Mouse (Mus musculus) stomach, postnatal 0 days (tissue): ENCODE results near the gene Vwf. TPM values are rescaled to one million over a fixed set of nuclear protein-coding genes. Genes with fewer than 3 reads are reported as not detected.

Experiments used
- ATAC-seq: fragments of 200-750 bp; cut with Nextera tagmentation; 2 replicates; pipeline ENCODE4 v1.8.0; 2017; ENCODE audit not compliant: low FRiP score, low TSS enrichment
- DNase-seq: peaks from one replicate; pipeline ENCODE4 v3.0.0-alpha.2; 2016; ENCODE audit warnings: low spot score
- H3K27ac ChIP-seq: fragments of 300-500 bp; sonication (generic); replicated peaks from 2 replicates; pipeline ENCODE4 v1.5.1; 2014; ENCODE audit warnings: mild to moderate bottlenecking, control low read depth
- H3K27me3 ChIP-seq: fragments of 300-500 bp; sonication (generic); 2 replicates; pipeline ENCODE4 v1.6.1; 2014; ENCODE audit warnings: low read length; ENCODE audit not compliant: control insufficient read depth, insufficient read depth
- H3K36me3 ChIP-seq: fragments of 300-500 bp; sonication (generic); 2 replicates; pipeline ENCODE4 v1.6.1; 2014; ENCODE audit warnings: low read length, mixed read lengths; ENCODE audit not compliant: control insufficient read depth, insufficient read depth
- H3K4me1 ChIP-seq: fragments of 300-500 bp; sonication (generic); replicated peaks from 2 replicates; pipeline ENCODE4 v1.6.1; 2014; ENCODE audit warnings: antibody characterized with exemption; ENCODE audit not compliant: control insufficient read depth, insufficient read depth
- H3K4me2 ChIP-seq: fragments of 300-500 bp; sonication (generic); replicated peaks from 2 replicates; pipeline ENCODE4 v1.6.1; 2014; ENCODE audit warnings: low read depth, mild to moderate bottlenecking, control low read depth, moderate library complexity
- H3K4me3 ChIP-seq: fragments of 300-500 bp; sonication (generic); 2 replicates; pipeline ENCODE4 v1.5.1; 2014; ENCODE audit warnings: low read depth, low read length, control low read depth
- H3K9ac ChIP-seq: fragments of 300-500 bp; sonication (generic); 2 replicates; pipeline ENCODE4 v1.6.1; 2014; ENCODE audit warnings: mild to moderate bottlenecking, low read length, control low read depth, mixed read lengths
- H3K9me3 ChIP-seq: fragments of 300-500 bp; sonication (generic); 2 replicates; pipeline ENCODE4 v1.6.1; 2016; ENCODE audit warnings: low read length; ENCODE audit not compliant: control insufficient read depth
- CTCF ChIP-seq: IDR thresholded peaks from 2 replicates; pipeline ENCODE4 v1.5.1; 2016; ENCODE audit warnings: antibody characterized with exemption, low read depth, mild to moderate bottlenecking, moderate library complexity
- EP300 ChIP-seq: optimal IDR thresholded peaks from 2 replicates; pipeline ENCODE3; 2016; ENCODE audit warnings: antibody characterized with exemption
- WGBS: fragments of 180-500 bp; shearing (Covaris S2); extraction: QIAGEN DNeasy Blood & Tissue Kit; methylation state at CpG from one replicate; pipeline ENCODE4 v1.1.7; 2014; 5-methylcytosine and 5-hydroxymethylcytosine counted together
- polyA plus RNA-seq: library from polyadenylated mRNA; unstranded; fragments of >200 nt; fragmentation: Nextera tagmentation; extraction: Ambion mirVana; gene quantifications from 2 replicates; pipeline ENCODE4 v1.2.1, GENCODE M21; 2015

Gene Vwf
- polyA plus RNA-seq, 1 experiment from 2014 or later: 7.8 TPM

DNA sequence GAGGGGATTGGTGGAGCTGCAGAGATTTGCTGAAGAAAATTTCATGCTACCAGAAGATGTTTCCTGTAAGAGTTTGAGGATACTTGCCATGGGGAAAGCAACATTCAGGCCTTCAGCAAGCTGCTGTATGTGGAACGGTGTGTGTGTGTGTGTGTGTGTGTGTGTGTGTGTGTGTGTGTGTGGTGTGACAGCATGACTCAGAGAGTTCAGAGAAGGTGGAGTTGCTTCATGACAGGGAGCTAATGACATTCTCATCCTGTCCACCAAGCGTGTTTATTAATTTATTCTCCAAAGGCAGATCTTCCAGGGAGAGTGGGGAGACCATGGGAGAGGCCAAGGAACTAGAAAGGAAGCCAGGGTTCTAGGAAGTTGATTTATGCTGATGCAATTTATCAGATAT lies 117.3 kb downstream of the Vwf start:
- Histone ChIP-seq H3K27me3 (no peaks in the 10 kb centered on the region), H3K4me2 (no peak overlapping the region), H3K4me3 (no peak overlapping the region), H3K4me1 (no peaks in the 10 kb centered on the region), H3K9me3 (no peaks in the 10 kb centered on the region), H3K9ac (no peak overlapping the region), H3K36me3 (no peaks in the 10 kb centered on the region), H3K27ac (no peak overlapping the region)
- ATAC-seq (no peak), DNase-seq (no peak)
- TF ChIP-seq CTCF: no peak
- no peak for TF ChIP-seq EP300
- WGBS: 46% methylated on average over 2 of the region's 2 CpGs

- no peak for ATAC-seq
- 83% methylated on average over 3 of the region's 3 CpGs for WGBS
Observed at GRCm38 (mm10) chr6:125671835-125672234, 125.3 kb downstream of the Vwf start.

DNA sequence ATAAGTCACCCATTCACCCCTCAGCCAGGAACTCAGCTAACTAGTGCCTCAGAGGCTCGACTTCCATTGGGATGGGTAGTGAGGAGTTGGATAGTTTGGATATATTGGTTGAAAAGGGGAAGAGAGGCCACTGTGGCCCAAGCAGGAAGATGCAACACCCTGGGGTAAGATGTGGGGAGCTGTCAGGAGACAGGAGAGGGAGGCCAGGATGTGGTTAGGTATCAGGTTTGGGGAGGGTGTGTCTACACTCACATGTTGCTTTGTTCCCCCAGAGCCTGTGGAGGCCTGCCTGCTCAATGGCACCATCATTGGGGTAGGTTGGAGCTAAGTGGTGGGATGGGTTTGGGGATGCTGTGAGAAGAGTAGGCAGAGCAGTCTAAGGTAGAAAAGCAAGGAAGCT lies 131.9 kb downstream of the Vwf start:
- no peak for ATAC-seq
- 55% methylated on average over 1 of the region's 1 CpGs for WGBS
- no peak for DNase-seq
- Histone ChIP-seq H3K4me3 (no peak overlapping the region), H3K9ac (no peak overlapping the region), H3K27me3 (no peaks in the 10 kb centered on the region), H3K9me3 (no peaks in the 10 kb centered on the region), H3K4me1 (no peaks in the 10 kb centered on the region), H3K36me3 (no peaks in the 10 kb centered on the region), H3K4me2 (no peak overlapping the region), H3K27ac (no peak overlapping the region)
- no peak for TF ChIP-seq CTCF
- TF ChIP-seq EP300: no peak

More at GRCm38 (mm10) chr6:125671835-125672234, 125.3 kb downstream of the Vwf start:
- no peak overlapping the region for H3K27ac ChIP-seq
- H3K4me2 ChIP-seq: no peak overlapping the region
- H3K4me3 ChIP-seq: no peak overlapping the region
- H3K36me3 ChIP-seq: no peaks in the 10 kb centered on the region
- no peak for TF ChIP-seq EP300
- no peak for TF ChIP-seq CTCF
- no peak overlapping the region for H3K9ac ChIP-seq
- no peaks in the 10 kb centered on the region for H3K9me3 ChIP-seq
- H3K4me1 ChIP-seq: no peaks in the 10 kb centered on the region
- DNase-seq: no peak
- H3K27me3 ChIP-seq: no peaks in the 10 kb centered on the region

- Histone ChIP-seq H3K27ac (no peak overlapping the region), H3K27me3 (no peaks in the 10 kb centered on the region), H3K9me3 (no peaks in the 10 kb centered on the region), H3K9ac (no peak overlapping the region), H3K4me2 (no peak overlapping the region), H3K4me3 (no peak overlapping the region), H3K36me3 (no peaks in the 10 kb centered on the region), H3K4me1 (no peaks in the 10 kb centered on the region)
- WGBS: 70% methylated on average over 11 of the region's 11 CpGs
- no peak for ATAC-seq
- DNase-seq: no peak
- no peak for TF ChIP-seq CTCF
- TF ChIP-seq EP300: no peak
Observed at GRCm38 (mm10) chr6:125680613-125681012, 134.0 kb downstream of the Vwf start.

DNA sequence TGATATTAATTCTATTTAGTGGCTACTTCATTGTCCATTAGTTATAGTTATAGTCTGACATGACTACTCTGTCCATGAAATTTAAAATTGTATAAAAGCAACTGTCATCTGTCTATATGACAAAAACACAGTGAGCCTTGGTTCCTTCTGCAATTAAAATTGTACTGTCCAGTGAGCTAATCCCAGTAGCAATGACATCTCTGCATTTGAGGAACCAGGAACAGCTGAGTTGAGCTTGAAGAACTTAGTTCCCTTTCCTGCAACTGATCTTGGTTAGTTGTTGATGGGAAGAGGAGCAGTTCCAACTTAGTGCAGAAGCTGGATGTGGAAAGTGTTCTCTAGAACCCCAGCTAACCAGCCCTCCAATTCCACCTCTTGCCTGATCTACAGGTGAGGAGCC lies 138.8 kb downstream of the Vwf start:
- Histone ChIP-seq H3K27ac (no peak overlapping the region), H3K9me3 (no peaks in the 10 kb centered on the region), H3K36me3 (no peaks in the 10 kb centered on the region), H3K4me3 (no peak overlapping the region), H3K4me2 (no peak overlapping the region), H3K27me3 (no peaks in the 10 kb centered on the region), H3K4me1 (no peaks in the 10 kb centered on the region), H3K9ac (no peak overlapping the region)
- DNase-seq (no peak), ATAC-seq (no peak)
- TF ChIP-seq CTCF (no peak), EP300 (no peak)

GRCm38 (mm10) chr6:125687986-125688385 lies 141.4 kb downstream of the Vwf start:
- DNase-seq (no peak), ATAC-seq (no peak)
- Histone ChIP-seq H3K27ac (no peak overlapping the region), H3K9me3 (no peaks in the 10 kb centered on the region), H3K4me1 (no peaks in the 10 kb centered on the region), H3K4me3 (no peak overlapping the region), H3K4me2 (no peak overlapping the region), H3K9ac (no peak overlapping the region), H3K27me3 (no peaks in the 10 kb centered on the region), H3K36me3 (no peaks in the 10 kb centered on the region)
- no peak for TF ChIP-seq CTCF
- TF ChIP-seq EP300: no peak
- 42% methylated on average over 1 of the region's 1 CpGs for WGBS
